Mouse (Mus musculus): ENCODE results near the gene Mgll.

- TF ChIP-seq POU5F1 (IDR thresholded peaks at IDR 0.05; ENCODE audit: borderline replicate concordance, low read length) (no peak), CTCF (conservative IDR thresholded peaks at IDR 0.05; ENCODE audit: low read length) (no peak)
Measured at GRCm38 (mm10) chr6:88786732-88787445, 62.7 kb downstream of the Mgll start.
